Mouse (Mus musculus) G1E (cell line): Measurements from ENCODE around the gene Acot12. TPM values are rescaled to one million over a fixed set of nuclear protein-coding genes. Genes with fewer than 3 reads are reported as not detected.

Source experiments
- ATAC-seq: 2 replicates; pipeline ENCODE4 v1.8.0; 2016; ENCODE audit warnings: mild to moderate bottlenecking; ENCODE audit not compliant: insufficient number of reproducible peaks, poor library complexity, low FRiP score, severe bottlenecking; ENCODE audit errors: extremely low read depth
- DNase-seq: peaks from one replicate; pipeline ENCODE4 v3.0.0; 2012; ENCODE audit warnings: low spot score
- H3K27me3 ChIP-seq: 2 replicates; pipeline ENCODE4 v1.6.1; 2012; ENCODE audit warnings: mild to moderate bottlenecking, low read length, inconsistent platforms; ENCODE audit not compliant: insufficient read depth
- H3K36me3 ChIP-seq: replicated peaks from 2 replicates; pipeline ENCODE3; 2012; ENCODE audit warnings: mild to moderate bottlenecking, inconsistent platforms
- H3K4me1 ChIP-seq: 2 replicates; pipeline ENCODE4 v1.6.1; 2012; ENCODE audit warnings: low read depth, low read length, inconsistent platforms, mixed read lengths; ENCODE audit not compliant: insufficient read depth
- H3K4me3 ChIP-seq: 2 replicates; pipeline ENCODE4 v1.5.1; 2012; ENCODE audit warnings: low read depth, mild to moderate bottlenecking, inconsistent platforms, low read length, moderate library complexity, mixed read lengths
- H3K9me3 ChIP-seq: replicated peaks from 2 replicates; pipeline ENCODE4 v1.6.1; 2012; ENCODE audit warnings: inconsistent platforms
- CTCF ChIP-seq: IDR thresholded peaks from 2 replicates; pipeline ENCODE4 v1.5.1; 2012; ENCODE audit warnings: low read depth, low read length, inconsistent platforms, mixed read lengths
- GATA1 ChIP-seq: IDR thresholded peaks from 2 replicates; pipeline ENCODE4 v1.6.1; 2012; ENCODE audit warnings: borderline replicate concordance, low read length, inconsistent platforms, mixed read lengths
- GATA2 ChIP-seq: IDR thresholded peaks from 2 replicates; pipeline ENCODE4 v1.6.1; 2012; ENCODE audit warnings: low read depth, low read length, inconsistent platforms, borderline replicate concordance
- POLR2AphosphoS5 ChIP-seq: IDR thresholded peaks from 2 replicates; pipeline ENCODE4 v1.6.1; 2012; ENCODE audit warnings: low read depth, low read length, inconsistent platforms; ENCODE audit not compliant: insufficient replicate concordance
- TAL1 ChIP-seq: conservative IDR thresholded peaks from 2 replicates; pipeline ENCODE4 v1.6.1; 2012; ENCODE audit warnings: low read depth, low read length, inconsistent platforms, mixed read lengths
- polyA plus RNA-seq: library from polyadenylated mRNA; stranded (reverse); fragments of >175 nt; gene quantifications from 2 replicates; pipeline ENCODE4 v1.2.3, GENCODE M21; 2012
- total RNA-seq, 2 experiments: library from RNA; stranded (forward) in 1 of 2; stranded (reverse) in 1 of 2; fragments of 200-1000 nt in 1 of 2; fragments of >200 nt in 1 of 2; fragmentation: Nextera tagmentation in 1 of 2; gene quantifications; 2 replicates each; pipeline ENCODE4 v1.2.3; 2014 to 2017

The Acot12 gene
- total and polyA plus RNA-seq, 3 experiments, result not detected

GRCm38 (mm10) chr13:91809476-91809875, 68.2 kb downstream of the Acot12 start:
- Histone ChIP-seq H3K9me3 (no peaks in the 10 kb centered on the region), H3K27me3 (0 out of 2 replicates have a peak, but pooled peaks cover 7% of the 10 kb centered on the region), H3K36me3 (peaks cover 15% of the 10 kb centered on the region), H3K4me1 (peaks cover 12% of the 10 kb centered on the region; the same call in 1 of the 2 replicates), H3K4me3 (no peak overlapping the region)
- TF ChIP-seq CTCF, result no peak
- no peak for TF ChIP-seq TAL1
- TF ChIP-seq POLR2AphosphoS5, result no peak
- TF ChIP-seq GATA2, result no peak
- TF ChIP-seq GATA1, result no peak
- DNase-seq (peak; percentile 6), ATAC-seq (no peak)

GRCm38 (mm10) chr13:91814670-91815069, 73.4 kb downstream of the Acot12 start:
- TF ChIP-seq POLR2AphosphoS5 (no peak), CTCF (no peak), TAL1 (no peak)
- ATAC-seq (no peak), DNase-seq (no peak)
- Histone ChIP-seq H3K36me3 (no peaks in the 10 kb centered on the region), H3K9me3 (no peaks in the 10 kb centered on the region), H3K4me3 (no peak overlapping the region), H3K27me3 (0 out of 2 replicates have a peak, but pooled peaks cover 7% of the 10 kb centered on the region), H3K4me1 (no peaks in the 10 kb centered on the region)

GRCm38 (mm10) chr13:91823735-91824134, 82.4 kb downstream of the Acot12 start:
- TF ChIP-seq GATA1 (no peak), POLR2AphosphoS5 (no peak)
- ATAC-seq (no peak), DNase-seq (no peak)
- Histone ChIP-seq H3K4me1 (no peaks in the 10 kb centered on the region), H3K36me3 (no peaks in the 10 kb centered on the region), H3K4me3 (no peak overlapping the region), H3K9me3 (no peaks in the 10 kb centered on the region), H3K27me3 (peaks cover 4% of the 10 kb centered on the region)

- H3K4me3 ChIP-seq, result no peak overlapping the region
- no peak for DNase-seq
- ATAC-seq, result no peak
- H3K36me3 ChIP-seq, result no peaks in the 10 kb centered on the region
- peaks cover 4% of the 10 kb centered on the region for H3K27me3 ChIP-seq
- H3K4me1 ChIP-seq, result no peaks in the 10 kb centered on the region
- no peaks in the 10 kb centered on the region for H3K9me3 ChIP-seq
- TF ChIP-seq TAL1, result no peak
- TF ChIP-seq GATA2, result no peak
- TF ChIP-seq POLR2AphosphoS5, result no peak
- TF ChIP-seq CTCF, result no peak
- no peak for TF ChIP-seq GATA1
Observed at GRCm38 (mm10) chr13:91824845-91825550, 83.7 kb downstream of the Acot12 start.

GRCm38 (mm10) chr13:91826066-91826465, 84.8 kb downstream of the Acot12 start:
- TF ChIP-seq POLR2AphosphoS5 (no peak), GATA1 (no peak), GATA2 (no peak), CTCF (no peak), TAL1 (no peak)
- ATAC-seq (no peak), DNase-seq (no peak)
- Histone ChIP-seq H3K36me3 (no peaks in the 10 kb centered on the region), H3K27me3 (peaks cover 4% of the 10 kb centered on the region), H3K9me3 (no peaks in the 10 kb centered on the region), H3K4me1 (no peaks in the 10 kb centered on the region), H3K4me3 (no peak overlapping the region)

GRCm38 (mm10) chr13:91827876-91828275, 86.6 kb downstream of the Acot12 start:
- H3K27me3 ChIP-seq, result no peaks in the 10 kb centered on the region; the same call in 1 of the 2 replicates
- H3K36me3 ChIP-seq, result no peaks in the 10 kb centered on the region
- ATAC-seq, result no peak
- H3K9me3 ChIP-seq, result no peaks in the 10 kb centered on the region
- H3K4me3 ChIP-seq, result no peak overlapping the region
- no peaks in the 10 kb centered on the region for H3K4me1 ChIP-seq
- DNase-seq, result no peak
- TF ChIP-seq GATA1, result no peak
- TF ChIP-seq POLR2AphosphoS5, result no peak
- no peak for TF ChIP-seq CTCF
- TF ChIP-seq GATA2, result no peak
- no peak for TF ChIP-seq TAL1

Other genes starting within 250 kb of the Acot12 start
- 34.9 and 36.3 TPM in 2 replicates for gene Zcchc9, start 66.2 kb downstream of the Acot12 start, total RNA-seq (2014; fragmentation: Nextera tagmentation)
- gene Zcchc9, start 66.2 kb downstream of the Acot12 start, total RNA-seq (2017), result 45.1 and 48.8 TPM in 2 replicates
- gene Zcchc9, start 66.2 kb downstream of the Acot12 start, polyA plus RNA-seq, result 3.3 and 4.1 TPM in 2 replicates
- not detected in 2 replicates for gene Ckmt2, start 135.4 kb downstream of the Acot12 start, total RNA-seq (2014; fragmentation: Nextera tagmentation)
- gene Ckmt2, start 135.4 kb downstream of the Acot12 start, total RNA-seq (2017), result not detected in 2 replicates
- gene Ckmt2, start 135.4 kb downstream of the Acot12 start, polyA plus RNA-seq, result not detected in 2 replicates